Mouse (Mus musculus) neural tube, embryonic 14.5 days (tissue): ENCODE measurements at regions not wholly inside any gene's neighbourhood (a gene's known extent, or its start where the extent isn't known, plus 50 kb on each side); places are given as distances from the start of the nearest gene placed in this dataset.

Source experiments
- ATAC-seq: fragments of 200-750 bp; cut with Nextera tagmentation; 2 replicates; pipeline ENCODE4 v1.8.0; 2017; ENCODE audit warnings: low read depth, mild to moderate bottlenecking, moderate TSS enrichment, moderate library complexity
- H3K27ac ChIP-seq: fragments of 300-500 bp; sonication (generic); 2 replicates; pipeline ENCODE4 v1.5.1; 2014; ENCODE audit warnings: low read depth, mild to moderate bottlenecking, control low read depth, low read length, moderate library complexity, mixed read lengths
- H3K27me3 ChIP-seq: fragments of 300-500 bp; sonication (generic); 2 replicates; pipeline ENCODE4 v1.6.1; 2014; ENCODE audit warnings: low read length; ENCODE audit not compliant: control insufficient read depth, insufficient read depth
- H3K36me3 ChIP-seq: fragments of 300-500 bp; sonication (generic); 2 replicates; pipeline ENCODE4 v1.6.1; 2014; ENCODE audit warnings: low read length, mixed read lengths; ENCODE audit not compliant: control insufficient read depth, insufficient read depth
- H3K4me1 ChIP-seq: fragments of 300-500 bp; sonication (generic); 2 replicates; pipeline ENCODE4 v1.6.1; 2014; ENCODE audit warnings: low read length; ENCODE audit not compliant: control insufficient read depth, insufficient read depth
- H3K4me2 ChIP-seq: fragments of 300-500 bp; sonication (generic); 2 replicates; pipeline ENCODE4 v1.6.1; 2014; ENCODE audit warnings: mild to moderate bottlenecking, low read depth, low read length, control low read depth
- H3K4me3 ChIP-seq: fragments of 300-500 bp; sonication (generic); 2 replicates; pipeline ENCODE4 v1.5.1; 2014; ENCODE audit warnings: low read depth, low read length, control low read depth, mixed read lengths
- H3K9ac ChIP-seq: fragments of 300-500 bp; sonication (generic); replicated peaks from 2 replicates; pipeline ENCODE4 v1.6.1; 2014; ENCODE audit warnings: low read depth, mild to moderate bottlenecking, control low read depth, low read length, mixed read lengths
- H3K9me3 ChIP-seq: fragments of 300-500 bp; sonication (generic); 2 replicates; pipeline ENCODE4 v1.6.1; 2016; ENCODE audit warnings: low read length; ENCODE audit not compliant: control insufficient read depth
- WGBS: fragments of 180-500 bp; shearing (Covaris S2); extraction: QIAGEN DNeasy Blood & Tissue Kit; methylation state at CpG from one replicate; pipeline ENCODE4 v1.1.7; 2014; 5-methylcytosine and 5-hydroxymethylcytosine counted together

- no peak overlapping the region for H3K4me2 ChIP-seq
- WGBS, result 75% methylated on average over 5 of the region's 5 CpGs
- no peak overlapping the region for H3K27ac ChIP-seq
- H3K4me1 ChIP-seq, result no peaks in the 10 kb centered on the region
- H3K9ac ChIP-seq, result no peak overlapping the region
- no peaks in the 10 kb centered on the region for H3K9me3 ChIP-seq
- H3K4me3 ChIP-seq, result no peak overlapping the region
- no peaks in the 10 kb centered on the region for H3K27me3 ChIP-seq
- ATAC-seq, result no peak
- no peaks in the 10 kb centered on the region for H3K36me3 ChIP-seq
Observed at GRCm38 (mm10) chr4:110038696-110039095, 60.8 kb downstream of the Dmrta2 start.

- H3K27ac ChIP-seq, result no peak overlapping the region
- H3K27me3 ChIP-seq, result no peaks in the 10 kb centered on the region
- H3K4me3 ChIP-seq, result no peak overlapping the region
- H3K9ac ChIP-seq, result no peak overlapping the region
- no peaks in the 10 kb centered on the region for H3K36me3 ChIP-seq
- WGBS, result 91% methylated on average over 17 of the region's 17 CpGs
- H3K9me3 ChIP-seq, result no peaks in the 10 kb centered on the region
- H3K4me1 ChIP-seq, result no peaks in the 10 kb centered on the region
- no peak for ATAC-seq
- H3K4me2 ChIP-seq, result no peak overlapping the region
Observed at GRCm38 (mm10) chr4:110044851-110045618, 67.2 kb downstream of the Dmrta2 start.

DNA sequence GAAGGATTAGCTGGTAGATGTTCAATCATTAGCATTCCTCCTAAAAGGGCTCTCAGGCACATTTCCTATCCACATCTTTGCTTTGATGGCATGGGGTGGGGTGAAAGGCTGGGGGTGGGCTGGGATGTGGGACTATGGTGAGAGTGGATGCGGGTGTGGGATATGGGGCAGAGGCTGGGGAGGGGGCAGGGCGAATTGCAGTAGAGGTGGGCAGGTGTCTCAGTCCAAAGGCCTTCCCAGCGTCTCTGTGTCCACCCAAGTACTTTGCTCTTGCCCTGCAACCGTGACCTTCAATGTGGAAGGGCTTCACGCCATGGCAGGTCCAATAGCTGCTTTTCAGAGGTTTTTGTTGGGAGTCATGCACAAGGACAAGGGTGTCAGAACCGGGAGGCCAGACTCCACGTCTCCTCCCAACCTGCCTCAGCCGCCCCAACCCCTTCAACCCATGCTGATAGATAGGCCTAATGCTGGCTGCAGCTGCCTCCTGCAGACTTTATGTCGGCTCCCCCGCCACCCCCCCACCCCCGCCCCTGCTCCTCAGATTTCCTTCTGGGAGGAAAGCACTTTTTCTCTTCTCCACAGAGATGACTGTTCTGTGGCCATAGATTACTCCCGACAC is 67.9 kb downstream of the Dmrta2 start:
- 77% methylated on average over 12 of the region's 12 CpGs for WGBS
- no peaks in the 10 kb centered on the region for H3K9me3 ChIP-seq
- H3K27ac ChIP-seq, result no peak overlapping the region
- H3K4me1 ChIP-seq, result 0 out of 2 replicates have a peak, but pooled peaks cover 3% of the 10 kb centered on the region
- H3K9ac ChIP-seq, result no peak overlapping the region
- no peak for ATAC-seq
- H3K36me3 ChIP-seq, result no peaks in the 10 kb centered on the region
- no peaks in the 10 kb centered on the region for H3K27me3 ChIP-seq
- H3K4me3 ChIP-seq, result no peak overlapping the region
- H3K4me2 ChIP-seq, result no peak overlapping the region

- Histone ChIP-seq H3K4me3 (no peak overlapping the region), H3K4me1 (peaks cover 4% of the 10 kb centered on the region; the same call in 1 of the 2 replicates), H3K9ac (no peak overlapping the region), H3K27me3 (no peaks in the 10 kb centered on the region), H3K27ac (no peak overlapping the region), H3K36me3 (no peaks in the 10 kb centered on the region), H3K4me2 (no peak overlapping the region), H3K9me3 (no peaks in the 10 kb centered on the region)
- WGBS, result 77% methylated on average over 11 of the region's 11 CpGs
- no peak for ATAC-seq
Observed at GRCm38 (mm10) chr4:110046270-110046651, 68.4 kb downstream of the Dmrta2 start.

GRCm38 (mm10) chr4:110050393-110051280 is 72.8 kb downstream of the Dmrta2 start:
- Histone ChIP-seq H3K9ac (peak overlapping the region; percentile 50), H3K36me3 (no peaks in the 10 kb centered on the region), H3K27me3 (no peaks in the 10 kb centered on the region), H3K4me1 (peaks cover 4% of the 10 kb centered on the region; the same call in 1 of the 2 replicates), H3K27ac (peak overlapping the region; percentile 64), H3K4me2 (peak overlapping the region; percentile 55), H3K4me3 (peak overlapping the region; percentile 34), H3K9me3 (no peaks in the 10 kb centered on the region)
- 5% methylated on average over 36 of the region's 40 CpGs for WGBS
- peak; percentile 96 for ATAC-seq

DNA sequence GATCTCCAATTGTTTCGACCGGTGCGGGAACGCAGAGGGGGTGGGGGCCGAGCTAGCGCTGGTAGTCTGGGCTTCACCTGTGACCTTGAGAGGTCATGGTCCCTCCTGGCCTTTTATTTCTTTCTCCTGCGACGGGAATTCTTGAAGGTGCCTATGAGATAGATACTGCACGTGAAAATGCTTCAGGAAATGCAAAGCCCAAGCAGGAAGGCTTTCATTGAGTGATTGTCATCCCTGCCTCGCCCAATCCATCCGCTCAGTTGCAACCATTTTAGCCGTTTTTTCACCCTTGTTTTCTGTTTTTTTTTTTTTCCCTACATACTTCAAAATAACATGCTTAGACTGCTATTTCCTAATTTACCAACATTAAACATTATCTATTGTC is 73.4 kb downstream of the Dmrta2 start:
- peak overlapping the region; percentile 64 for H3K27ac ChIP-seq
- peak overlapping the region; percentile 34 for H3K4me3 ChIP-seq
- H3K36me3 ChIP-seq, result no peaks in the 10 kb centered on the region
- WGBS, result 13% methylated on average over 12 of the region's 12 CpGs
- peak; percentile 60 for ATAC-seq
- H3K9me3 ChIP-seq, result no peaks in the 10 kb centered on the region
- peak overlapping the region; percentile 55 for H3K4me2 ChIP-seq
- peak overlapping the region; percentile 50 for H3K9ac ChIP-seq
- H3K4me1 ChIP-seq, result peaks cover 4% of the 10 kb centered on the region; the same call in 1 of the 2 replicates
- no peaks in the 10 kb centered on the region for H3K27me3 ChIP-seq

DNA sequence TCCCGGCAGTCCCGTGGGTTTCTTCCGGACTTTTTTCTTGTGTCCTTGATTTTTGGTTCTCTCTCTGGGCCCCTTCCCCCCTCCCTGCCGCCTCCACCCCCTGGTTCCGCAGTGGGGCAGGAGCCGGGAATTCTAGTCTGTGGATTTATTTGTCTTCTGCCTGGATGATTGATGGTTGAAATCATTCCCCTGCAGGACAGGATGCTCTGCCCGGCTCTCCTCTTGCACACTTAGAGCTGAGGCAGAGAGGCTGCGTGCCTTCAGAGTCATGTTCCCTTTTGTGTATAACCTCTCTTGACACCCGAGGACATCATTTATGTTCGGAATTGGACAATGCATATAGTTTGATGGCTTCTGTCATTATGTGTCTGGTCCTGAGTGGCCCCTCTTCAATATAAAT is 74.0 kb downstream of the Dmrta2 start:
- H3K4me1 ChIP-seq, result peaks cover 4% of the 10 kb centered on the region; the same call in 1 of the 2 replicates
- WGBS, result 31% methylated on average over 10 of the region's 10 CpGs
- H3K4me2 ChIP-seq, result no peak overlapping the region; the same call in 1 of the 2 replicates
- no peak overlapping the region; the same call in 1 of the 2 replicates for H3K9ac ChIP-seq
- H3K36me3 ChIP-seq, result no peaks in the 10 kb centered on the region
- no peak for ATAC-seq
- no peak overlapping the region for H3K4me3 ChIP-seq
- H3K9me3 ChIP-seq, result no peaks in the 10 kb centered on the region
- no peaks in the 10 kb centered on the region for H3K27me3 ChIP-seq
- peak overlapping the region; percentile 64 for H3K27ac ChIP-seq

- Histone ChIP-seq H3K36me3 (no peaks in the 10 kb centered on the region), H3K9me3 (no peaks in the 10 kb centered on the region), H3K4me2 (no peak overlapping the region), H3K27me3 (no peaks in the 10 kb centered on the region), H3K27ac (no peak overlapping the region), H3K9ac (no peak overlapping the region), H3K4me3 (no peak overlapping the region), H3K4me1 (peaks cover 4% of the 10 kb centered on the region; the same call in 1 of the 2 replicates)
- WGBS, result 89% methylated on average over 4 of the region's 4 CpGs
- ATAC-seq, result no peak
Observed at GRCm38 (mm10) chr4:110052998-110053397, 75.1 kb downstream of the Dmrta2 start.
